Mouse (Mus musculus) CH12.LX (cell line): ENCODE results near the gene Prkar1b. TPM values are rescaled to one million over a fixed set of nuclear protein-coding genes. Genes with fewer than 3 reads are reported as not detected.

Source experiments
- DNase-seq: peaks from one replicate; pipeline ENCODE4 v3.0.0-alpha.2; 2013; ENCODE audit errors: extremely low read depth
- H3K27ac ChIP-seq: 2 replicates; pipeline ENCODE4 v1.5.1; 2012; ENCODE audit warnings: low read depth, mild to moderate bottlenecking, control low read depth, moderate library complexity; ENCODE audit not compliant: insufficient read depth
- H3K27me3 ChIP-seq: replicated peaks from 2 replicates; pipeline ENCODE3; 2012; ENCODE audit warnings: inconsistent platforms
- H3K36me3 ChIP-seq, 2 experiments: replicated peaks in 1 of 2; 2 replicates each; pipeline versions ENCODE3 to v1.6.1; 2012; ENCODE audit warnings: inconsistent platforms in 1 of 2, low read length in 1 of 2, mild to moderate bottlenecking in 1 of 2, mixed read lengths in 1 of 2, moderate library complexity in 1 of 2; ENCODE audit not compliant: control insufficient read depth in 1 of 2, insufficient read depth in 1 of 2
- H3K4me1 ChIP-seq, 2 experiments: 2 replicates each; pipeline ENCODE4 v1.6.1; 2012; ENCODE audit warnings: inconsistent platforms in 1 of 2, moderate library complexity in 1 of 2; ENCODE audit not compliant: insufficient read depth in 2 of 2, control insufficient read depth in 1 of 2
- H3K4me2 ChIP-seq: 2 replicates; pipeline ENCODE4 v1.6.1; 2012; ENCODE audit warnings: low read depth, mild to moderate bottlenecking, control low read depth; ENCODE audit not compliant: poor library complexity, insufficient read depth, severe bottlenecking
- H3K4me3 ChIP-seq, 3 experiments: fragments of 150-350 bp in 1 of 3; sonication (generic) in 1 of 3; replicated peaks in 1 of 3; 2 replicates each; pipeline versions ENCODE3 to v1.5.1; 2011 to 2012; ENCODE audit warnings: low read depth in 2 of 3, low read length in 2 of 3, mild to moderate bottlenecking in 2 of 3, moderate library complexity in 2 of 3, control low read depth in 1 of 3, improper control_type of control experiment in 1 of 3, inconsistent platforms in 1 of 3, mixed read lengths in 1 of 3; ENCODE audit not compliant: poor library complexity in 1 of 3
- H3K79me2 ChIP-seq: replicated peaks from 2 replicates; pipeline ENCODE4 v1.6.1; 2012; ENCODE audit warnings: mild to moderate bottlenecking, moderate library complexity; ENCODE audit not compliant: control insufficient read depth, poor library complexity, insufficient read depth, severe bottlenecking; ENCODE audit errors: extremely low read depth
- H3K9ac ChIP-seq: 2 replicates; pipeline ENCODE4 v1.6.1; 2012; ENCODE audit warnings: low read depth, mild to moderate bottlenecking, control low read depth, moderate library complexity; ENCODE audit not compliant: insufficient read depth
- H3K9me3 ChIP-seq: replicated peaks from 2 replicates; pipeline ENCODE3; 2012; ENCODE audit warnings: low read length, inconsistent platforms, mixed read lengths
- BHLHE40 ChIP-seq: IDR thresholded peaks from 2 replicates; pipeline ENCODE4 v1.6.1; 2011; ENCODE audit warnings: mild to moderate bottlenecking, low read depth, low read length, improper control_type of control experiment
- EP300 ChIP-seq: IDR thresholded peaks from 2 replicates; pipeline ENCODE4 v1.6.1; 2011; ENCODE audit warnings: low read length, improper control_type of control experiment
- ETS1 ChIP-seq: conservative IDR thresholded peaks from 2 replicates; pipeline ENCODE4 v1.6.1; 2012; ENCODE audit warnings: low read depth, mild to moderate bottlenecking, inconsistent platforms, low read length, improper control_type of control experiment, moderate library complexity
- HCFC1 ChIP-seq: IDR thresholded peaks from 2 replicates; pipeline ENCODE4 v1.6.1; 2012; ENCODE audit warnings: low read depth, mild to moderate bottlenecking, inconsistent platforms, low read length, improper control_type of control experiment
- MAFK ChIP-seq: IDR thresholded peaks from 2 replicates; pipeline ENCODE4 v1.6.1; 2011; ENCODE audit warnings: low read length, improper control_type of control experiment; ENCODE audit not compliant: insufficient replicate concordance
- MAX ChIP-seq: IDR thresholded peaks from 2 replicates; pipeline ENCODE4 v1.6.1; 2011; ENCODE audit warnings: low read length, improper control_type of control experiment
- MEF2A ChIP-seq: IDR thresholded peaks from 2 replicates; pipeline ENCODE4 v1.6.1; 2014; ENCODE audit warnings: low read depth, mild to moderate bottlenecking, inconsistent platforms, low read length, improper control_type of control experiment, borderline replicate concordance
- NELFE ChIP-seq: IDR thresholded peaks from 2 replicates; pipeline ENCODE4 v1.6.1; 2011; ENCODE audit warnings: low read depth, low read length, improper control_type of control experiment
- RAD21 ChIP-seq: IDR thresholded peaks from 2 replicates; pipeline ENCODE4 v1.6.1; 2011; ENCODE audit warnings: low read depth, mild to moderate bottlenecking, low read length, improper control_type of control experiment, moderate library complexity
- SMC3 ChIP-seq: IDR thresholded peaks from 2 replicates; pipeline ENCODE4 v1.6.1; 2011; ENCODE audit warnings: low read depth, low read length, improper control_type of control experiment
- TBP ChIP-seq: conservative IDR thresholded peaks from 2 replicates; pipeline ENCODE4 v1.6.1; 2011; ENCODE audit warnings: low read depth, low read length, improper control_type of control experiment
- TCF12 ChIP-seq: IDR thresholded peaks from 2 replicates; pipeline ENCODE4 v1.6.1; 2014; ENCODE audit warnings: low read depth, mild to moderate bottlenecking, inconsistent platforms, low read length, improper control_type of control experiment
- UBTF ChIP-seq: IDR thresholded peaks from 2 replicates; pipeline ENCODE4 v1.6.1; 2012; ENCODE audit warnings: low read depth, mild to moderate bottlenecking, inconsistent platforms, low read length, improper control_type of control experiment, moderate library complexity
- ZMIZ1 ChIP-seq: IDR thresholded peaks from 2 replicates; pipeline ENCODE4 v1.6.1; 2012; ENCODE audit warnings: low read depth, mild to moderate bottlenecking, inconsistent platforms, low read length, improper control_type of control experiment
- dilution Hi-C: fragments of 300-500 bp; cut with MboI; formaldehyde crosslinking; loops from 2 replicates; pipeline ENCODE4 v1.14.3; 2020; ENCODE audit warnings: low sequenced_read_pairs; ENCODE audit not compliant: extremely low pct_unique_long_range_greater_than_20kb, extremely low pct_ligation_motif_present
- in situ Hi-C: fragments of 300-500 bp; cut with MboI; formaldehyde crosslinking; loops from 3 replicates; pipeline ENCODE4 v1.14.3; 2019; ENCODE audit warnings: low sequenced_read_pairs, low pct_ligation_motif_present, low pct_unique_long_range_greater_than_20kb, mixed read lengths
- polyA plus RNA-seq: library from polyadenylated mRNA; unstranded; fragments of >175 nt; gene quantifications from 2 replicates; pipeline ENCODE4 v1.2.1, GENCODE M21; 2012; ENCODE audit warnings: low read depth; ENCODE audit not compliant: insufficient read length
- total RNA-seq, 2 experiments: library from RNA; depleted of rRNA; stranded (reverse); fragments of 300-350 nt in 1 of 2; fragments of >200 nt in 1 of 2; gene quantifications; 2 replicates each; pipeline ENCODE4 v1.2.3; 2012 to 2014

The Prkar1b gene
- total and polyA plus RNA-seq, 3 experiments: not detected

GRCm38 (mm10) chr5:139166781-139167361, 17.1 kb upstream of the Prkar1b start:
- no peak overlapping the region for H3K9ac ChIP-seq
- no peak overlapping the region for H3K4me3 ChIP-seq
- no peaks in the 10 kb centered on the region for H3K27me3 ChIP-seq
- peaks cover 2% of the 10 kb centered on the region for H3K9me3 ChIP-seq
- H3K27ac ChIP-seq: no peak overlapping the region
- dilution Hi-C loops (no loop called here), in situ Hi-C loops (no loop called here)
- DNase-seq: no peak
- H3K79me2 ChIP-seq: no peaks in the 10 kb centered on the region
- no peak overlapping the region for H3K4me2 ChIP-seq
- peaks cover 48 to 92% of the 10 kb centered on the region in 2 experiments for H3K36me3 ChIP-seq
- TF ChIP-seq TBP (no peak), NELFE (no peak), RAD21 (no peak), HCFC1 (no peak), ETS1 (no peak), SMC3 (no peak)
- H3K4me1 ChIP-seq: peaks cover 5 to 62% of the 10 kb centered on the region in 2 experiments

- Histone ChIP-seq H3K4me1 (peaks cover 21 to 77% of the 10 kb centered on the region in 2 experiments), H3K9me3 (no peaks in the 10 kb centered on the region), H3K79me2 (no peaks in the 10 kb centered on the region), H3K36me3 (peaks cover 32 to 68% of the 10 kb centered on the region in 2 experiments), H3K4me3 (peak overlapping the region in 2 of 3 experiments; percentile 6 to 8), H3K4me2 (peak overlapping the region; percentile 7; the same call in 1 of the 2 replicates), H3K27ac (peak overlapping the region; percentile 11; the same call in 1 of the 2 replicates), H3K9ac (no peak overlapping the region), H3K27me3 (no peaks in the 10 kb centered on the region)
- in situ Hi-C loops (no loop called here), dilution Hi-C loops (no loop called here)
- DNase-seq: peak; percentile 68
- TF ChIP-seq TCF12 (peak; percentile 95), MAX (no peak), UBTF (peak; percentile 80), MEF2A (0 out of 2 replicates have a peak, but pooled peaks have one; percentile 16), ZMIZ1 (no peak), ETS1 (peak; percentile 84), BHLHE40 (peak; percentile 79), EP300 (peak; percentile 61; the same call in 1 of the 2 replicates), MAFK (no peak)
These were observed 11.8 kb upstream of the Prkar1b start for GRCm38 (mm10) chr5:139161632-139162031.
